Mouse (Mus musculus): ENCODE measurements around the gene Nelfb. TPM values are rescaled to one million over a fixed set of nuclear protein-coding genes. Genes with fewer than 3 reads are reported as not detected.

Gene Nelfb
- polyA plus RNA-seq, 1 experiment from 2014 or later, result 99.8 TPM

DNA sequence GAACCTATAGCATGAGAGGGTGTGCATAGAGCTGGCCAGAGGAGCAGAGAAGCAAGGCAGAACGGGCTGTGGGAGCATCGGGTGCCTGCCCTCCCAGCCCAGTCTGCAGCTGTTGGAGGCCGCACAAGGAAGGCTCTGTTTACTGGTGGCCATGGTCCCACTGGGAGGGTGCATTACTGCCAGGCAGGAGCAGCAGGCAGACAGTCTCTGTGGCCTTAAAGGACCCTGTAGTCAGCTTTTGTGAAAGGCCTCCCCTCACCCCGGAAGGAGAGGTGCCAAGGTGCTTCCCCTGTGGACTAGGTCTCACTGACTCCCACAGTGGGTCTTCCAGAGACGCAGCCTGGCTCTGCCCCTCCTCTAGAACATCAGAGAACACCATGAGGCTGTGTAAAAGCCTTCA lies 15.6 kb upstream of the Nelfb start:
- no peak for DNase-seq (ENCODE audit: low spot score)
- no peak for ATAC-seq (ENCODE audit: insufficient read depth, low FRiP score, low TSS enrichment)

DNA sequence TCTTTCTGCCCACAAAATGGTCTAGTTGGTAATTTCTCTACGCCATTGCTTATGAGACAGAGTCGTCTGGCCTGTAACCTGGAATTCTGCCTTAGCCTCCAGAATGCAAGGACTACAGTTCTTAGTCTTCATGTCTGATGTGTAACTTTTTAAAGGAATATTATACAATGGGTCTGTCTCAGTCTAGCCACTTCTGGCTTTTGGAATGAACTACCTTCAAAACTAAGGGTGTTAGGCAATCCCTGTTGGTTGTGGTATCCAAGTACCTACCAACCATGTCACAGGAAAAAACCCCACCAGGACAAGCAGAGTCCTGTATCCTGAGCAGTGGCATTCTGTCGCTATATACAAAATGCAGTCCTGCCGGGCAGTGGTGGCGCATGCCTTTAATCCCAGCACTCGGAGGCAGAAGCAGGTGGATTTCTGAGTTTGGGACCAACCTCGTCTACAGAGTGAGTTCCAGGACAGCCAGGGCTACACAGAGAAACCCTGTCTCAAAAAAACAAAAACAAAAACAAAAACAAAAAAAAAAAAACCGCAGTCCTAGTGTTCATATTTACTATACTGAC lies 14.6 kb upstream of the Nelfb start:
- peak overlapping the region; percentile 54 for H3K4me2 ChIP-seq (ENCODE audit: low read depth)
- H3K4me1 ChIP-seq (ENCODE audit: control insufficient read depth, insufficient read depth, low read length), result peaks cover 11% of the 10 kb centered on the region
- 83% methylated on average over 8 of the region's 8 CpGs for whole genome bisulfite sequencing
- H3K4me3 ChIP-seq (ENCODE audit: low read depth, low read length), result peak overlapping the region; percentile 78; the same call in 1 of the 2 replicates
- no peaks in the 10 kb centered on the region for H3K9me3 ChIP-seq (ENCODE audit: control insufficient read depth, low read length)
- H3K36me3 ChIP-seq (ENCODE audit: control insufficient read depth, insufficient read depth, low read length), result no peaks in the 10 kb centered on the region
- H3K27me3 ChIP-seq (ENCODE audit: control insufficient read depth, insufficient read depth, low read length), result no peaks in the 10 kb centered on the region
- no peak for DNase-seq (ENCODE audit: low spot score)
- peak overlapping the region; percentile 70; the same call in 1 of the 2 replicates for H3K9ac ChIP-seq (ENCODE audit: low read length)
- no peak for ATAC-seq (ENCODE audit: insufficient read depth, low FRiP score, low TSS enrichment)
- peak overlapping the region; percentile 89; the same call in 1 of the 2 replicates for H3K27ac ChIP-seq (ENCODE audit: low read depth, low read length)

More for the DNA sequence above, 15.6 kb upstream of the Nelfb start:
- Histone ChIP-seq H3K4me2 (ENCODE audit: low read depth) (no peak overlapping the region), H3K27me3 (ENCODE audit: control insufficient read depth, insufficient read depth, low read length) (no peaks in the 10 kb centered on the region), H3K27ac (ENCODE audit: low read depth, low read length) (no peak overlapping the region), H3K4me3 (ENCODE audit: low read depth, low read length) (no peak overlapping the region), H3K9ac (ENCODE audit: low read length) (no peak overlapping the region), H3K36me3 (ENCODE audit: control insufficient read depth, insufficient read depth, low read length) (no peaks in the 10 kb centered on the region), H3K4me1 (ENCODE audit: control insufficient read depth, insufficient read depth, low read length) (peaks cover 11% of the 10 kb centered on the region), H3K9me3 (ENCODE audit: control insufficient read depth, low read length) (no peaks in the 10 kb centered on the region)
- WGBS, result 79% methylated on average over 5 of the region's 5 CpGs

DNA sequence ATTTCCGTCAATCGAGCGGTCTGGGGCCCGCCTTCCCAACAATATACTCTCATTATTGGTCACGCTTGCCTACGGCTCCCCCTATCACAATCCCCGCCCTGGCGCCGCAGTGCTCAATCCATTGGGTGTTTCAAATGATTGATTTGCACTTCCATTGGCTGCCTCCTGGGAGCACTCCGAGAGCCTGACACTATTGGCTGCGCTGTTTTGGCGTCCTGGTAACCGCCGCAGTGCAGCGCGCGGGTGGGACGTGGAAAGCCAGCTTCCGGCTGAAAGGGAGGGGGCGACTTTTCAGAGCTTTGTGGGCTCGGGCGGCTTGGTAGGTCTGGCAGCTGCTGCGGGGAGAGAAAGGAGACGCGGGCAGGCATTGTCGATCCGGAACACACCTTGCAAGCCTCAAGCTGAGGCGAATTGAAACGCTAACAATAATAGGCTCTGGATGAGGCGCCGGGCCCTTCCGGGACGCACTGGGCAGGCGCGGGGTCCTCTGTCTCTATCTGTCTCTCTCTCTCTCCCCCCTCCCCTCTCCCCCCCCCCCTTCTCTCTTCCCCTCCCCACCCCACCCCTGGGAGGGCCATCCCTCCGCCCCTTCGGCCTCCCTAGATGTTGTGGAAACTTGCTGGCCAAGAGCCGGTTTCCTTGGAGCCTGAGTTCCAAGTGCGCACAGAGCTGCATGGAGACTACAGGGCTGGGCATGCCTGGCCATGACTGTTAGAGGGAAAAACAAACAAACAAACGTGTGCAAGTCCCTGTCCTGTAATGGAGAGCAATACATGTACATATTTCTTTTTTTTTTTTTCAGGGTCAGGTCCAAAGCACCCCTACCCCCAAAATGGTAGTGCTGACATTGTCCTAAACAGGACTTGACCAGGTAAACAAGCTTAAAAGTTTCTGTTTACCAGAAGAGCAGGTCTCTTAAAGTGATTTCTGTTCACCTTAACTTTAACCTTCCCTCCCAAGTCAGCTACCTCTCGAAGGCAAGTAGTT lies 13.8 kb upstream of the Nelfb start:
- no peaks in the 10 kb centered on the region for H3K36me3 ChIP-seq (ENCODE audit: control insufficient read depth, insufficient read depth, low read length)
- H3K9ac ChIP-seq (ENCODE audit: low read length), result peak overlapping the region; percentile 70
- H3K4me1 ChIP-seq (ENCODE audit: control insufficient read depth, insufficient read depth, low read length), result peaks cover 11% of the 10 kb centered on the region
- peak overlapping the region; percentile 78 for H3K4me3 ChIP-seq (ENCODE audit: low read depth, low read length)
- no peaks in the 10 kb centered on the region for H3K27me3 ChIP-seq (ENCODE audit: control insufficient read depth, insufficient read depth, low read length)
- peak overlapping the region; percentile 89 for H3K27ac ChIP-seq (ENCODE audit: low read depth, low read length)
- DNase-seq (ENCODE audit: low spot score) (peak; percentile 98), ATAC-seq (ENCODE audit: insufficient read depth, low FRiP score, low TSS enrichment) (peak; percentile 96)
- WGBS, result 2% methylated on average over 39 of the region's 41 CpGs
- no peaks in the 10 kb centered on the region for H3K9me3 ChIP-seq (ENCODE audit: control insufficient read depth, low read length)
- peak overlapping the region; percentile 54 for H3K4me2 ChIP-seq (ENCODE audit: low read depth)

DNA sequence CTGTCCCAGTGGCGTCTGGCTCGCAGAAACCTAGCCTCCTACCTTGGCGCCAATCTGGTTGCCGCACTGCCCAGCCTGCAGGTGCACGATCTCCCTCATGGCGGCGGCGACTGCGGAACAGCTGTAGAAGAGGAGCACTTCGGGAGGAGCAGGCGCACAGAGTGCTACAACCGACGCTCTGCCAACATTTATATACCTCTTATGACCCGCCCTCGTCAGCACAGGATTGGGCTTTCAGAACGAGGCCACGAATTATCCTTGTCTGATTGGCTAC lies 13.1 kb upstream of the Nelfb start, which contains the start of gene Tubb4b:
Tubb4b (minus strand) TSS at position 211 of the 274 bp plus-strand sequence.
- DNase-seq (ENCODE audit: low spot score) (no peak), ATAC-seq (ENCODE audit: insufficient read depth, low FRiP score, low TSS enrichment) (no peak)
- no peaks in the 10 kb centered on the region for H3K36me3 ChIP-seq (ENCODE audit: control insufficient read depth, insufficient read depth, low read length)
- WGBS, result 0% methylated on average over 17 of the region's 17 CpGs
- no peaks in the 10 kb centered on the region for H3K27me3 ChIP-seq (ENCODE audit: control insufficient read depth, insufficient read depth, low read length)
- H3K9me3 ChIP-seq (ENCODE audit: control insufficient read depth, low read length), result no peaks in the 10 kb centered on the region
- H3K9ac ChIP-seq (ENCODE audit: low read length), result peak within 1 kb of the TSS; percentile 76
- peaks cover 11% of the 10 kb centered on the region for H3K4me1 ChIP-seq (ENCODE audit: control insufficient read depth, insufficient read depth, low read length)
- H3K4me2 ChIP-seq (ENCODE audit: low read depth), result peak within 1 kb of the TSS; percentile 79
- peak within 1 kb of the TSS; percentile 89 for H3K27ac ChIP-seq (ENCODE audit: low read depth, low read length)
- H3K4me3 ChIP-seq (ENCODE audit: low read depth, low read length), result peak within 1 kb of the TSS; percentile 78

DNA sequence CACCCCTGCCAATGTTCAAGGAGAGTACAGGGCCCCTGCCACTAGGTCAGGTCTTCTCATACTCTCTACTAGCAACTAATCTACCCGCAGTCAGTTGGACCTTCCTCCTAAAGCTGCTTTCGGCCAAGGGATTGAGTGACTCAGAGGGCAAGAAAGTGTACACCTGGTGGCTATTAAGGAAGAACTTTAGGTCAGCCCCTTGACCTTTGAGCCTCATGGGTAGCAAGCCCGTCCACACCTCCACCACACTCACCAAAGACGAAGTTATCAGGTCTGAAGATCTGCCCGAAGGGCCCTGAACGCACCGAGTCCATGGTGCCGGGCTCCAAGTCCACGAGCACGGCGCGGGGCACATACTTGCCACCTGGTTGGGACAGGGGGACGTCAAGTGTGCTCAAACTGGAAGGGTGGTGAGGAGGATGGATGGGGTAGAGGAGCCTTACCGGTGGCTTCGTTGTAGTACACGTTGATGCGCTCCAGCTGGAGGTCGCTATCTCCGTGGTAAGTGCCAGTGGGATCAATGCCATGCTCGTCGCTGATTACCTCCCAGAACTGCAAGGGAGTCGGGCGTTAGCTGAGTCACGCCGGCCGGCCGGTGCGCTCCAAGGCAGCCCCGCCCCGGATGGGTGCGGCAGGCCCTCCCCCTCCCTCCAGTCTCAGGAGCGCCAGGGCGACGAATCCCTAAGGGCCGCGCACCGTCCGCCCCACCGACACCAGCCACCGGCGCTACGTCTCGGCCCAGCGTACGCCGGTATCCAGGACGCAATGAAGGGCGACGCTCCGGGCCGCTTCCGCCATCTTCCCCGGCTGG lies 12.6 kb upstream of the Nelfb start:
- peak overlapping the region; percentile 78 for H3K27ac ChIP-seq (ENCODE audit: low read depth, low read length)
- peaks cover 11% of the 10 kb centered on the region for H3K4me1 ChIP-seq (ENCODE audit: control insufficient read depth, insufficient read depth, low read length)
- no peaks in the 10 kb centered on the region for H3K27me3 ChIP-seq (ENCODE audit: control insufficient read depth, insufficient read depth, low read length)
- peak overlapping the region; percentile 78 for H3K4me3 ChIP-seq (ENCODE audit: low read depth, low read length)
- no peaks in the 10 kb centered on the region for H3K9me3 ChIP-seq (ENCODE audit: control insufficient read depth, low read length)
- peak overlapping the region; percentile 79 for H3K4me2 ChIP-seq (ENCODE audit: low read depth)
- no peak for DNase-seq (ENCODE audit: low spot score)
- H3K9ac ChIP-seq (ENCODE audit: low read length), result peak overlapping the region; percentile 76
- 5% methylated on average over 37 of the region's 53 CpGs for WGBS
- no peaks in the 10 kb centered on the region for H3K36me3 ChIP-seq (ENCODE audit: control insufficient read depth, insufficient read depth, low read length)
- ATAC-seq (ENCODE audit: insufficient read depth, low FRiP score, low TSS enrichment), result peak; percentile 21

- Histone ChIP-seq H3K9me3 (ENCODE audit: control insufficient read depth, low read length) (no peaks in the 10 kb centered on the region), H3K36me3 (ENCODE audit: control insufficient read depth, insufficient read depth, low read length) (no peaks in the 10 kb centered on the region), H3K27me3 (ENCODE audit: control insufficient read depth, insufficient read depth, low read length) (no peaks in the 10 kb centered on the region), H3K4me2 (ENCODE audit: low read depth) (no peak overlapping the region), H3K27ac (ENCODE audit: low read depth, low read length) (no peak overlapping the region), H3K4me1 (ENCODE audit: control insufficient read depth, insufficient read depth, low read length) (peaks cover 11% of the 10 kb centered on the region), H3K9ac (ENCODE audit: low read length) (no peak overlapping the region), H3K4me3 (ENCODE audit: low read depth, low read length) (no peak overlapping the region)
- ATAC-seq (ENCODE audit: insufficient read depth, low FRiP score, low TSS enrichment), result no peak
- no peak for DNase-seq (ENCODE audit: low spot score)
- 73% methylated on average over 5 of the region's 5 CpGs for WGBS
Measured at GRCm38 (mm10) chr2:25221331-25221772, 10.1 kb upstream of the Nelfb start.

DNA sequence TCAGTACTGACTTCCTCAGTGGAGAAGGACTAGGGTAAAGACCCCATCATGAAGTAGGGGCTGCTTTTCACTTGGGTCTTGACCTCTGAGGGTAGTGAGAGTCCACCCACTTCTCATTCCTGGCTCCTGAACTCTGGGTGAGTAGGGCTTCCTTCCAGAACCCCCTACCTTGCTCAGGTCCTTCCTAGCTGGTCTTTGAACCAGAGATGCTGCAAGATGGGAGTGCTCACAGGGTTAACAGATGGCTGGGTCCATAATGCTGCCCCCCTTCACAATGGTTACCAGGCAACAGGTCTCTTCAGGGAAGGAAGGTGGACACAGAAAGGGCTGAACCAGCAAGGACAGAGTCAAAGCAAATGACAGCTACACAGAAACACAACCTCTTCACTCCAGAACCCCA lies 7.2 kb upstream of the Nelfb start, which contains the start of gene Fam166a:
Fam166a (plus strand) TSS at position 301 of the 400 bp plus-strand sequence.
- ATAC-seq (ENCODE audit: insufficient read depth, low FRiP score, low TSS enrichment), result no peak
- DNase-seq (ENCODE audit: low spot score), result no peak

DNA sequence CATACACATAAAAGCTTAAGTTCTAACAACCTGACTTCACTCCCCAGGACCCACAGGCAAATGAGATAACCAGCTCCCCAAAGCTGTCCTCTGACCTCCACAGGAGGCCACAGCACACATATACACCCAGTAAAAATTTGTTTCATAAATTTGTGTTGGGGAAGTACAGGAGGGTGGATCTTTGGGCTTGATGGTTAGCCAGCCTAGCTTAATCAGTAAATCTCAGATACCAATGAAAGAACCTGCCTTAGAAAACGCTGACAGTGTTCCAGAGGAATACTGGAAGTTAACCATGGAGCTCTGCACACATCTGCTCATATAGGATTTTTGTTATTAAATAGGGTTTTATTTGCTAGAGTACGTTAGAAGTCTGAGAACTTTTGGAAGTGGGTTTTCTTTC lies 6.4 kb upstream of the Nelfb start:
- H3K36me3 ChIP-seq (ENCODE audit: control insufficient read depth, insufficient read depth, low read length), result no peaks in the 10 kb centered on the region
- ATAC-seq (ENCODE audit: insufficient read depth, low FRiP score, low TSS enrichment) (no peak), DNase-seq (ENCODE audit: low spot score) (no peak)
- no peaks in the 10 kb centered on the region for H3K27me3 ChIP-seq (ENCODE audit: control insufficient read depth, insufficient read depth, low read length)
- no peaks in the 10 kb centered on the region for H3K9me3 ChIP-seq (ENCODE audit: control insufficient read depth, low read length)
- no peak overlapping the region for H3K4me3 ChIP-seq (ENCODE audit: low read depth, low read length)
- H3K4me1 ChIP-seq (ENCODE audit: control insufficient read depth, insufficient read depth, low read length), result no peaks in the 10 kb centered on the region
- WGBS, result 60% methylated on average over 2 of the region's 2 CpGs
- no peak overlapping the region for H3K27ac ChIP-seq (ENCODE audit: low read depth, low read length)
- no peak overlapping the region for H3K9ac ChIP-seq (ENCODE audit: low read length)
- no peak overlapping the region for H3K4me2 ChIP-seq (ENCODE audit: low read depth)

More for the DNA sequence above, 7.2 kb upstream of the Nelfb start, which contains the start of gene Fam166a:
- no peaks in the 10 kb centered on the region for H3K36me3 ChIP-seq (ENCODE audit: control insufficient read depth, insufficient read depth, low read length)
- H3K9me3 ChIP-seq (ENCODE audit: control insufficient read depth, low read length), result no peaks in the 10 kb centered on the region
- no peaks in the 10 kb centered on the region for H3K27me3 ChIP-seq (ENCODE audit: control insufficient read depth, insufficient read depth, low read length)
- H3K9ac ChIP-seq (ENCODE audit: low read length), result no peak within 1 kb of the TSS
- peaks cover 3% of the 10 kb centered on the region; the same call in 1 of the 2 replicates for H3K4me1 ChIP-seq (ENCODE audit: control insufficient read depth, insufficient read depth, low read length)
- no peak within 1 kb of the TSS for H3K27ac ChIP-seq (ENCODE audit: low read depth, low read length)
- H3K4me2 ChIP-seq (ENCODE audit: low read depth), result no peak within 1 kb of the TSS
- H3K4me3 ChIP-seq (ENCODE audit: low read depth, low read length), result no peak within 1 kb of the TSS
